Mouse (Mus musculus) pancreas, adult 10 weeks (tissue): ENCODE results near the gene Tbx1. TPM values are rescaled to one million over a fixed set of nuclear protein-coding genes. Genes with fewer than 3 reads are reported as not detected.

ENCODE experiments used
- polyA plus RNA-seq: library from polyadenylated mRNA; stranded (reverse); fragments of 350-450 nt; fragmentation: Illumina TruSeq; extraction: RNeasy Lipid Tissue Mini Kit (QIAGEN cat#74804); gene quantifications from one replicate; pipeline ENCODE4 v1.2.3, GENCODE M21; 2015; ENCODE audit warnings: low read depth, low replicate concordance; ENCODE audit not compliant: insufficient read depth

The Tbx1 gene
- polyA plus RNA-seq: 0.46 TPM

GRCm38 (mm10) chr16:18589804-18590790 is at the start of gene Tbx1:
Gene Tbx1 (minus strand): TSS chr16:18590671.

GRCm38 (mm10) chr16:18629390-18630231 is 39.1 kb upstream of the Tbx1 start, which contains the start of gene Sept5:
Gene Sept5 (minus strand): TSS chr16:18629954.

GRCm38 (mm10) chr16:18626376-18626878 is 36.0 kb upstream of the Tbx1 start, which contains the start of gene Gm49601:
Gene Gm49601 (minus strand): TSS chr16:18626427.

GRCm38 (mm10) chr16:18622019-18622418 is 31.5 kb upstream of the Tbx1 start, which contains the start of gene Gp1bb:
Gene Gp1bb (minus strand): TSS chr16:18622403.

Other genes with a start within 250 kb of the Tbx1 start
- gene Tango2, start 242.6 kb downstream of the Tbx1 start, polyA plus RNA-seq: 13.1 TPM
- 10.9 TPM for gene Arvcf, start 242.5 kb downstream of the Tbx1 start, polyA plus RNA-seq
- 7.0 TPM for gene Txnrd2, start 164.3 kb downstream of the Tbx1 start, polyA plus RNA-seq
- 18.8 TPM for gene Comt, start 163.8 kb downstream of the Tbx1 start, polyA plus RNA-seq
- gene Gnb1l, start 92.0 kb downstream of the Tbx1 start, polyA plus RNA-seq: 0.89 TPM
- 1.1 TPM for gene Rtl10, start 91.8 kb downstream of the Tbx1 start, polyA plus RNA-seq
- gene Gp1bb, start 31.7 kb upstream of the Tbx1 start, polyA plus RNA-seq: 0.81 TPM
- gene Gm49601, start 35.8 kb upstream of the Tbx1 start, polyA plus RNA-seq: 4.9 TPM
- gene Sept5, start 39.3 kb upstream of the Tbx1 start, polyA plus RNA-seq: 6.8 TPM
- gene Cldn5, start 186.2 kb upstream of the Tbx1 start, polyA plus RNA-seq: 5.0 TPM
- gene Ufd1, start 221.1 kb upstream of the Tbx1 start, polyA plus RNA-seq: 11.6 TPM
- 0.79 TPM for gene Cdc45, start 221.3 kb upstream of the Tbx1 start, polyA plus RNA-seq
- gene 2510002D24Rik, start 245.9 kb upstream of the Tbx1 start, polyA plus RNA-seq: 7.8 TPM
- not detected for gene Gm28539, start 245.9 kb upstream of the Tbx1 start, polyA plus RNA-seq